Mouse (Mus musculus) midbrain, embryonic 14.5 days (tissue): ENCODE measurements around the gene Prkag1. TPM values are rescaled to one million over a fixed set of nuclear protein-coding genes. Genes with fewer than 3 reads are reported as not detected.

Experiments used
- ATAC-seq: fragments of 200-750 bp; cut with Nextera tagmentation; 2 replicates; pipeline ENCODE4 v1.8.0; 2017; ENCODE audit warnings: moderate number of reproducible peaks, moderate library complexity; ENCODE audit not compliant: low FRiP score, low TSS enrichment
- DNase-seq: peaks from one replicate; pipeline ENCODE4 v3.0.0-alpha.2; 2015
- H3K27ac ChIP-seq: fragments of 300-500 bp; sonication (generic); replicated peaks from 2 replicates; pipeline ENCODE4 v1.5.1; 2014; ENCODE audit warnings: mild to moderate bottlenecking, low read depth, low read length, moderate library complexity
- H3K27me3 ChIP-seq: fragments of 300-500 bp; sonication (generic); 2 replicates; pipeline ENCODE4 v1.6.1; 2014; ENCODE audit warnings: low read length, control low read depth, mixed read lengths; ENCODE audit not compliant: control insufficient read depth, insufficient read depth
- H3K36me3 ChIP-seq: fragments of 300-500 bp; sonication (generic); 2 replicates; pipeline ENCODE4 v1.6.1; 2014; ENCODE audit warnings: low read length, control low read depth; ENCODE audit not compliant: control insufficient read depth, insufficient read depth
- H3K4me1 ChIP-seq: fragments of 300-500 bp; sonication (generic); 2 replicates; pipeline ENCODE4 v1.6.1; 2014; ENCODE audit warnings: mild to moderate bottlenecking, antibody characterized with exemption, low read length, control low read depth; ENCODE audit not compliant: control insufficient read depth, insufficient read depth
- H3K4me2 ChIP-seq: fragments of 300-500 bp; sonication (generic); 2 replicates; pipeline ENCODE4 v1.6.1; 2014; ENCODE audit warnings: mild to moderate bottlenecking, low read length, moderate library complexity
- H3K4me3 ChIP-seq: fragments of 300-500 bp; sonication (generic); replicated peaks from 2 replicates; pipeline ENCODE4 v1.5.1; 2014; ENCODE audit warnings: low read depth, low read length
- H3K9ac ChIP-seq: fragments of 300-500 bp; sonication (generic); replicated peaks from 2 replicates; pipeline ENCODE4 v1.6.1; 2014; ENCODE audit warnings: mild to moderate bottlenecking, low read length, moderate library complexity
- H3K9me3 ChIP-seq: fragments of 300-500 bp; sonication (generic); 2 replicates; pipeline ENCODE4 v1.6.1; 2016; ENCODE audit warnings: low read length, control low read depth, mixed read lengths; ENCODE audit not compliant: control insufficient read depth
- WGBS: fragments of 180-500 bp; shearing (Covaris S2); extraction: QIAGEN DNeasy Blood & Tissue Kit; methylation state at CpG from one replicate; pipeline ENCODE4 v1.1.7; 2014; 5-methylcytosine and 5-hydroxymethylcytosine counted together
- polyA plus RNA-seq: library from polyadenylated mRNA; unstranded; fragments of >200 nt; fragmentation: Nextera tagmentation; extraction: Ambion mirVana; gene quantifications from 2 replicates; pipeline ENCODE4 v1.2.1, GENCODE M21; 2014

The Prkag1 gene
- polyA plus RNA-seq, result 56.5 and 72.8 TPM in 2 replicates

DNA sequence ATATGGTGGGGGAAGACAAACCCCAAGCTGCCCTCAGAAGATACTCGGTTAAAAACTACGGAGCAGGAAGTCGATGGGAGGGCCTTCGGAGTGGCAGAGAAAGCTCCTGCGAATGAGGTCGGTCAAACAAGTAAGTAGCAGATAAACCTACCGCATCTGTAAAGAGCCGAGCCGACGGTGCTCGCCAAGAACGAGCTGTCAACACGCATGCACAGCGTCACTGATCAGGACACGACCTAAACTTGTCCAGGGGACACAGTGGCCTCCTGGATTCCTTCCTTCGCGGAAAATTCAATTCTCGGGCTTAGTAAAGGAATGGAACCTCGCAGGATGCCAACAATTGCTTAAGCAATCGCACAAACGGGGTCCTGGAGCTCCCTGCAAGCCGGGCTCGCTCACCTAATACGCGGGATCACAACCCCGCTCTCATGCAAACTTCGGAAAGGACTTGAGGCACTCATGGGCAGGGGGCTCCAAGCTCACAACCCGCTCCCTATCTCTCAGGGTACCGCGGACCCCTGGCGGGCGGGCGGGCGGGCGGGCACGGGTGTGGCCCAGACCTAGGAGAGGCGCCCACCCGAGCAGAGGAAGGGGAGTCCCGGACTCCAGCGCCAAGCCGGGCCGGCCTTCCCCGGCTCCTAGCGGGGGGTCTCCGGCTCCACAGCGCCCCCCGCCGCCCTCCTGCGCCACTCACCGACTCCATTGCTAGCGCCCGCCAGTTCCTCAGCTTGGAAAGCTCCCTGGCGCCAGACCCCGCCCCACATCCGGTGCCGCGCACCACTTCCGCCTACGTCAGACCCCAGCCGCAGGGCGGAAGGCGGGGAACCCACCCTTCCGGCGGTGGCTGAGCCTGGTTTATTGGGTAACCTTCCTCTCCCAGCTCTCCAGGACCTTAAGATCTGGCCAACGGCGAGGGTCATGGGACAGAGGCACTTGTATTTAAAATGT lies at the start of gene Prkag1:
Gene Prkag1, minus strand, starts transcription at position 786 of the 948 bp plus-strand sequence.
- Histone ChIP-seq H3K27me3 (no peaks in the 10 kb centered on the region), H3K9ac (peak within 1 kb of the TSS; percentile 71), H3K9me3 (no peaks in the 10 kb centered on the region), H3K4me2 (peak within 1 kb of the TSS; percentile 79), H3K4me3 (peak within 1 kb of the TSS; percentile 69), H3K27ac (peak within 1 kb of the TSS; percentile 83), H3K36me3 (peaks cover 32% of the 10 kb centered on the region), H3K4me1 (peaks cover 8% of the 10 kb centered on the region; the same call in 1 of the 2 replicates)
- ATAC-seq, result peak; percentile 95
- peak; percentile 97 for DNase-seq
- WGBS, result under 1% methylated on average over 66 of the region's 66 CpGs

GRCm38 (mm10) chr15:98877331-98877730 lies 46.0 kb upstream of the Prkag1 start:
- DNase-seq, result peak; percentile 92
- Histone ChIP-seq H3K27me3 (no peaks in the 10 kb centered on the region), H3K27ac (no peak overlapping the region), H3K4me1 (peaks cover 15% of the 10 kb centered on the region), H3K9ac (no peak overlapping the region), H3K4me2 (no peak overlapping the region), H3K4me3 (no peak overlapping the region), H3K9me3 (no peaks in the 10 kb centered on the region), H3K36me3 (peaks cover 4% of the 10 kb centered on the region)
- 12% methylated on average over 3 of the region's 3 CpGs for WGBS
- ATAC-seq, result no peak

DNA sequence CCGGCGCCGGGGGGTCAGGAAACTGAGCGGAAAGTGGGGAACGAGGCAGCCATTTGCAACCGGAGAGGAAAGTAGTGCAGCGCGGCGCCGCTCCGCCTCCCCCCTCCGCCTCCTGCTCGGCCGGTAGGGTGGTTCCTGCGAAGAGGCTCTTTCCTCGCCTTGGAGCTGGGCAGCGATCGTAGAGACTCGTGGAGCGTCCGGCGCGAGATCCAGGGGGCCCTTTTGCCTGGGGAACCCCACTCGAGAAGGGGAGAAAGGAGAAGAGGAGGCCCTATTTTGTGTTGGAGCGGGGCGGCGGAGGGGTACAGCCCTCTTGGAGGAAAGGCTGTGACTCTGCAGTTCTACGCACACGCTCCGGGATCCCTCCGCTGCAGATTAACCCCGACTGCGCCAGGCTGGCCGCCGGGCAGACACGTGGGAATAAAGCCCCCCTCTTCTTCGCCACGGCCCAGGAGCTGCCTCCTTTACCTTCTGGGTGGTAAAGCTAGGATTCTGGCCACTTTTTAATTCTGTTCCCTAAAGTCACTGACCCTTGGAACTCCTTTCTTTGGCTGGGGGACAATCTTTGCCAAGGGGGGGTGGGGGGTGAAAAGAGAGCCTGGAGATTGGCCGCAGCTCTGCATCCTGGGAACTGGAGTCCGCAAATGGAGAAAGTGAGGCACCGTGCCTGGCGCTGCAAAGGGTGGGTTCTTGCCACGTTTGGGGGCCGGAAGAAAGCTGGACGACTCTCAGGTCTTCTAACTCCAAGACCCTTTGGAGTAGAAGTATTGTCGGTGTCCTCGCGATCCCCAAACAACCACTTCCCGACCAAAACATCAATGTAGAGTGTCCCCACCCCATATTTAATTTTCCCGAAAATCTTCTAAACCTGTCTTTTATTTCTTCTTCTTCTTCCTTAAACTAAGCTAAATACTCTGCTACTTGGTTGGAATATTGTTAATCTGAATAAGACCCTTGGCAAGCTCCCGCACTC lies 40.9 kb upstream of the Prkag1 start:
- H3K9me3 ChIP-seq, result no peaks in the 10 kb centered on the region
- H3K9ac ChIP-seq, result peak overlapping the region; percentile 94
- H3K27me3 ChIP-seq, result no peaks in the 10 kb centered on the region
- no peaks in the 10 kb centered on the region for H3K36me3 ChIP-seq
- WGBS, result 2% methylated on average over 51 of the region's 51 CpGs
- DNase-seq, result peak; percentile 98
- peak overlapping the region; percentile 97 for H3K4me3 ChIP-seq
- H3K4me1 ChIP-seq, result peaks cover 34% of the 10 kb centered on the region
- ATAC-seq, result peak; percentile 86
- peak overlapping the region; percentile 100 for H3K4me2 ChIP-seq
- peak overlapping the region; percentile 99 for H3K27ac ChIP-seq

DNA sequence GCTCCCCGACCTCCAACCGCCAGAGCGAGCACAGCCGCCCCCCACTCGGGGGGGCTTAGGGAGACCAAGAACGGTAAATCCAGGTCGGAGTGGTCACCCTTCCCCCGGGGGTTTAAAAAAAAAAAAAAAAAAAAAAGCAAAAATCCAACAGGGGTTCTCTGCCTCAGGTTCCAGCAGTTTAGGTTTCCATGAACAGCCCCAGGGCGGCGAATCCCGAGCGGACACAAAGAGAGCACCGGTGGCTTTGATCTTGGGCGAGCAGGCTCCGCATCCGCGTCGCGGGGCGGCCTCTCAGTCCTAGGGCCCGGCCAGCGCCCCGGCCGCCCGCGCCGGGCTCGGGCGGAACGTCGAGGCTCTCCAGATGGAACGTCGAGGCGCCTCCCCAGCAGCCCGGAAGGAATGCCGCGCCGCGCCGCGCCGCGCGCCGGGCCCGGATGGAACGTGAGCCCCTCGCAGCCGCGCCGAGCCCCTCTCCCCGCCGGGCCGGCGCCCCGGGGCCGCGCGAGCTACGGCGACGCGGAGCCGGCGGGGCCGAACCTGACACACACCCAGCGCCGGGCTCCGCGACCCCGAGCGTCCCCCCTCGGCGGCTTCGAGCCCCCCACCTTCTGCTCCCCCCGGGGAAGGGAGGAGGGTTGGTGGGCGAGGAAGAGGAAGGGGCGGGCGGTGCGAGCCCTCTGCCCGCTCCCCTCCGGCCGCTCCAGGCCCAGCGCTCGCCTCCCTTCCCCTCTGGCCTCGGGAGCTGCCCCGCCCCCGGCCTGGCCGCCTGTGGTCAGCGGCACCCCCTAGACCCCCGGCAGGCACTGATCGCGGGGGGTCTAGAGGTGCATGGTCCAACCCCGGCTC lies 40.0 kb upstream of the Prkag1 start, which contains the start of gene Kmt2d:
Gene Kmt2d, minus strand, starts transcription at position 135 of the 846 bp plus-strand sequence.
- WGBS, result under 1% methylated on average over 80 of the region's 94 CpGs
- peak; percentile 73 for DNase-seq

DNA sequence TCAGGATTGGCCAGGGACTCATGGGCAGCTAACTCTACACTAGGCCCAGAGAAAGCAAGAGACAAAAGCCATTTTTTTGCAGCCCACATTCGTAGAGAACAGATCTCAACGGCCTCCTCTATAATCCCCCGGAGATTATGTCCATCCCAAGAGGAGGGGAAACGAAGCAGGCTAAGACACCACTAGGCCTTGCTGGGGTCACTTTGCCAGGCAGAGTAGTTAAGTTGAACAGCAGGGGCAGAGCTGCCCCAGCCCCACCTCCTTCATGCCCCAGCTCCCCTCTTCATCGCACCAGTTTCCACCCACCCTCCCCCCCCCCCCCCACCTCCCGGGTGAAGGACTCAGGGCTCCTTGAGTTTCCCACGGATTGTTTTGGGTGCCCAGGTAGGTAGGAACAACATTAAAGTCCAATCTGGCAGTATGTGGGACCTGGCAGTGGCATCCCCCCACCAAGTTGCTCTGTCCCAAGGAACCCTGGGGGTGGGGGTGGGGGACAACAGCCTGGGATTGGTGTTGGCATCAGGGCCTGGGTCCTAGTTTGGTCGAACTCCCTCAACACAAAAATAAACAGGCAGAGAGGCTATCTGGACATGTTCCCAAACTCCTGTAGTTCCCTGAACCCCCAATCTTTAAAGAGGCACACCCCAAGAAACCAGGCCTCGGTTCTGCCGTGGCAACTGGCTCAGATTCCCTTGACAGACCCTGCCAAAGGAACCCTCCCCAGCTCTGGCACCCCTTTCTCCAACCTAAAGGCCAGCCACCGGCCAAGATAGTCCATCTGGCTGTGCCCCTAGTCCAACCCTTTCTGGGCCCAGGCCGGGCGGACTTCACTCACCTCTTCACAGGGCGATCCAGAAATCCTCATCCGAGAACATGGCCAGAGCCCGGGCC lies 39.1 kb upstream of the Prkag1 start:
- ATAC-seq (no peak; the same call in 1 of the 2 replicates), DNase-seq (no peak)
- peak overlapping the region; percentile 99 for H3K27ac ChIP-seq
- peaks cover 12% of the 10 kb centered on the region for H3K36me3 ChIP-seq
- peaks cover 34% of the 10 kb centered on the region for H3K4me1 ChIP-seq
- no peaks in the 10 kb centered on the region for H3K9me3 ChIP-seq
- peak overlapping the region; percentile 94 for H3K9ac ChIP-seq
- H3K4me3 ChIP-seq, result peak overlapping the region; percentile 97
- no peaks in the 10 kb centered on the region for H3K27me3 ChIP-seq
- peak overlapping the region; percentile 100 for H3K4me2 ChIP-seq
- under 1% methylated on average over 16 of the region's 16 CpGs for WGBS

More for the DNA sequence above, 40.0 kb upstream of the Prkag1 start, which contains the start of gene Kmt2d:
- peak within 1 kb of the TSS; percentile 97 for H3K4me3 ChIP-seq
- H3K36me3 ChIP-seq, result peaks cover 3% of the 10 kb centered on the region
- H3K4me2 ChIP-seq, result peak within 1 kb of the TSS; percentile 100
- no peaks in the 10 kb centered on the region for H3K27me3 ChIP-seq
- peaks cover 34% of the 10 kb centered on the region for H3K4me1 ChIP-seq
- peak; percentile 31 for ATAC-seq
- H3K9me3 ChIP-seq, result no peaks in the 10 kb centered on the region
- peak within 1 kb of the TSS; percentile 94 for H3K9ac ChIP-seq
- peak within 1 kb of the TSS; percentile 99 for H3K27ac ChIP-seq

DNA sequence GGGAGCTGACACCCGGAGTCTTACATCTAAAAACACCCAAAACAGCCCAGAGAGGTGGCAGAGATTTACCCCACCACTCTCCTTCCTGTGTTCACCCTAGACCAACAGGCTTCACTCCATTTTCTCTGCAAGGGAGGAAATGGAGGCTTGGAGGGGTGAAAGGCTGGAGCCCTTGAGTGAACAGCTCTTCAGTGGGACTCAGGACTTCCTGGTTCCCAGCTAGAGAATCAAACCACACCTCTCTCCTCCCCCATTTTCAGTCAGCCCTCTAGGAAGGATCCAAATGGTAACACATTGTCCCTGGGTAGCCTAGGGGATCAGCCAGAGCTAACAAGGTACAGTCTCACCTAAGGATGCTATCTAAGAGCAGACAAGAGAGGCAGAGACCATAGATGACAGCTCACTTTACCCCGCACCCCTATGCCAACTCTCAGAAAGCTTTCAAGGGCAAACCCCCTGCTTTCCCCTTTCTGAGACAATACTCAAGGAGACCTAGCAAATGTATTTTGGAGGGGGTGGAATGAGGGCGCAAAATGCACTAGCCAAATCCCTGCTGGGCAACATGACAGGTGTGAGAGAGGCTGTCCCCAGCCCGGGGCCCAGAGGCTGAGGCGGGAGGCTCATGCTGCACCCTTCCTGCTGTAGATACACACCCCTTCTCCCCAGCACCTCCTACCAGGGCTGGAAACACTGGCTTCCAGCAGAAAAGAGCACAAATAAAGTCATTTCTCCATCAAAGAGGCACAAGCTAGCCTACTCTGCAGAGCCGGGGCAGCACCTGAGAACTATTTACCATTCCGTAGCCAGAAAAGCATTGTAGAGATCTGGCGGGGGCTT lies 38.2 kb upstream of the Prkag1 start:
- Histone ChIP-seq H3K4me1 (peaks cover 34% of the 10 kb centered on the region), H3K4me2 (peak overlapping the region; percentile 100), H3K9me3 (no peaks in the 10 kb centered on the region), H3K27ac (no peak overlapping the region), H3K27me3 (no peaks in the 10 kb centered on the region), H3K9ac (peak overlapping the region; percentile 94), H3K36me3 (peaks cover 21% of the 10 kb centered on the region), H3K4me3 (peak overlapping the region; percentile 97)
- WGBS, result 10% methylated on average over 8 of the region's 8 CpGs
- DNase-seq (no peak), ATAC-seq (no peak)
